Mouse (Mus musculus): ENCODE results near the gene Golm1.
"Not testable (repeated sequence)": the region's sequence is repeated elsewhere in the genome, so short reads cannot be mapped to it uniquely, and the experiment has no call there.

Golm1 gene

DNA sequence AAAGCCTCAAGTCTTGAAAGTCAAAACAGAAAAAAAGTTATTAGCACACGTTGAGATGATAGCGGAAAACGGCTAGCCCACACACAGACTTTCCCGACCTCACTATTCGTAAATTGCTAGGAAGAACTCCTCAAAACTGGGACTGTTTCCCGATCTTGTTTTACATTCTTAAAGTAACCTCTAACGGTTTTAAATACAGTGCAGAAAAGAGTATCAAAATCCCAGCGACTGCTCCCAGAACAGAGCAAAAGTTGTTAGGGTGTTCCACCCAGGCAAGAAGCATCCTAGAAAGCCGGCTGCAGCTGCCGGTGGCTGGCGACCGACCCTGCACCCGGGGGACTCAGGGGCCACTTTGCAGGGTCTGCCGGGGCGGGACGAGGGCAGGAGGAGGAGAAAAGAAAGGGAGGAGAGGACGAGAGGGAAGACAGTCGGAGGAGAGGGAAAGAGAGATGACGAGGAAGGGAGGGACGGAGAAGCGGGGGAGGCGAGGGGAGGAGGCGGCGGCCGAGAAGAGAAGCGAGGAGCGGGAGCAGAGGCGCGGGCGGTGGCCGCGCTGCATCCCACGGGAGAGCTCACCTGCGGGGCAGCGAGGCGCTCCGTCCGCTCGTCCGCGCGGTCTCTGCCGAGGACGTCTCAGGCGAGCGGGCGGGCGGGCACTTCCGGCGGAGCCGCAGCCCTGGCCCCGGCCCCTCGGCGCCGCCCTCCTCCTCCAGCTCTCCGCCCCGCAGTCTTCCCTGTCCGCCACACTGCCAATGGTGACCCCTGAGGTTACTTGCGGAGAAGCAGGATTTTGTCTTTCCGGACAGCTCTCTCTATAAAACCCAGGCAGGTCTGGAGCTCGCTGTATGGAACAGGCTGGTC is at the start of gene Golm1:
TSS of gene Golm1 (minus strand) at position 661 of the 861 bp plus-strand sequence.
- DNase-seq, result peak; percentile 79 to 81

- not testable (repeated sequence) for DNase-seq
These were observed 46.5 kb upstream of the Golm1 start for GRCm38 (mm10) chr13:59722089-59722488.

- DNase-seq, result no peak
These were observed 43.9 kb upstream of the Golm1 start for GRCm38 (mm10) chr13:59719475-59719874.

DNA sequence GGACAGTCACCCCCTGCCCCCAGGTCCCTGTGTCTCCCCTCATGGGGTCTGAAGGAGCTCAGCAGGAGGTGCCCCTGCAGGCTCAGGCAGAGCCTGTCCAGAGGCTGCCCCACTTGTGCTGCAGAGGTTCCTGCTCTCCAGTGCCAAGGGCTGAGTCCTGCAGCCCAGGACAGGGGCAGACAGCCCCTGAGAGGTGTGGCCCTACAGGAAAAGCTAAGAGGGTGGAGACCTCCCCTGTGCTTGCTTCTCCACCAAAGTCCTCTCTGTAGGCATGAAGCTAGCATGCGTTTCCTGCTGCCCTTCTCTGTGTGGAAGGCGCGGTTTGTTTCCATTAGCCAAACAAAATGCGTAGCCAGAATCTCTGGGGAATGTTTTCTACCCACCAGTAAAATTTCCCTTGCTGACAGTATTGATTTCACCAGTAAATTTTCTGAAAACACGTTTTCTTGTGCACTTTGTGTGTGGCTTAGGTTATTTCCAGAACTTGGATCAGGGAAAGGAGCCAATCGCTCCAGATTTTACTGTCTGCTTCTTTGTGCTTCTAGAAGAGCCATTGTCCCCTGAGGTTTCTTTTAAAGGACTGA is 43.3 kb upstream of the Golm1 start:
- DNase-seq, result not testable (repeated sequence)

DNA sequence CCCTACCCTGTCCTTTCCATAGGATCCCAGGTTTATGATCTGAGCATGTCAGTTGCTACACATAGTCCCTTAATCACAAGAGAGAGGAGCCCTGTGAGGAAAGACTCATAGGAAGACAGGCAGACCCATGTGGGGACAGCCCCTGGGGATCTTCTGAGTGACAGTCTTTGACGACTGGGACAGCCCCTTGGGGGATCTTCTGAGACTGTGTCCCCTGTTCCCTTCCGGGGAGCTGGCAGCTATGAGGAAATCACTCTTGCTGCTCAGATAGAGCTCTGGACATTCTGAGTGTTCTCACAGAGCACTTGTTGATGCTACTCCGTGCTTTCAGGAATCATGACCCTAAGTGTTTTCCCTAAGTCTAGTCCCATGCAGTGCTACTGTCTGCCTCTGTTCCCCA is 38.1 kb upstream of the Golm1 start:
- DNase-seq, result no peak

DNA sequence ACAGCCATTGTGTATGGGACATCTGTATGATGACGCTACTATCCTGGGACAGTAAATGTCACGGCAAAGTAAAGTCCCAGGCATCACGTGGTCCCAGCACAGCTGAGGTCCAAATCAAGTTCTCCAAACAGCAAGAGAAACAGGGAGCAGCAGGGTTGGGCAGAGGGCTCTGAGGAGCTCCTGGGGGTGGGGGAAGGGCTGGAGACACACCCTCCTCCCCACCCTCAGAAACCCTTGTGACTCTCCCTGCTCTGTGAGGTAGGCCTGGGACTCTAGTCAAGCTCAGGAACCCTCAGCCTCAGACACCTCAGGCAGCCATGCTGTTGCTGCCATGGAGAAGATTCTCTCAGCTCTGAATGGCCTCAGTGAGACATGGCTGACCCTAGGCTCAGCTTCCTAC is 36.4 kb upstream of the Golm1 start, which contains the start of gene Spata31d1b:
TSS of gene Spata31d1b (plus strand) at position 301 of the 400 bp plus-strand sequence.
- not testable (repeated sequence) for DNase-seq

- DNase-seq, result no peak
These were observed 34.6 kb upstream of the Golm1 start, which contains the start of gene Spata31d1a for GRCm38 (mm10) chr13:59710230-59710629. Spata31d1a (minus strand) TSS chr13:59710330.

DNA sequence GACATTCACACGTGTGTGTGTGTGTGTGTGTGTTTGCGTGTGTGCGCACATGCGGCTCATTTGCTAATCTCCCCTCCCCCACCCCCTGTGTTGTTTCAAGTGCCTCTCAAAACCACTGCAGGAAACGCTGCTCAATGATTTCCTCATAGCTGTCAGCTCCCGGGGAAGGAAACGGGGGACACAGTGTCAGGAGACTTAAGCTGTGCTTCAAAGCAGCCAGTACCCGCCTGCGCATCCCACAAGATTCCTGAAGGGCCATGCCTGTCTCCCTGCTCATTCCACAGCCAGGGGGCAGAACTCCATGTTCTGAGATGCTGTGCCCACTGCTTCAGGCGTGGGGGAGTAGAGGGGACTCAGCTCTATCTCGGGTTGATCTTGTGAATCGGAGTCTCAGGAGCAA is 29.0 kb upstream of the Golm1 start:
- DNase-seq, result no peak

GRCm38 (mm10) chr13:59703514-59703913 is 27.9 kb upstream of the Golm1 start:
- no peak for DNase-seq

DNA sequence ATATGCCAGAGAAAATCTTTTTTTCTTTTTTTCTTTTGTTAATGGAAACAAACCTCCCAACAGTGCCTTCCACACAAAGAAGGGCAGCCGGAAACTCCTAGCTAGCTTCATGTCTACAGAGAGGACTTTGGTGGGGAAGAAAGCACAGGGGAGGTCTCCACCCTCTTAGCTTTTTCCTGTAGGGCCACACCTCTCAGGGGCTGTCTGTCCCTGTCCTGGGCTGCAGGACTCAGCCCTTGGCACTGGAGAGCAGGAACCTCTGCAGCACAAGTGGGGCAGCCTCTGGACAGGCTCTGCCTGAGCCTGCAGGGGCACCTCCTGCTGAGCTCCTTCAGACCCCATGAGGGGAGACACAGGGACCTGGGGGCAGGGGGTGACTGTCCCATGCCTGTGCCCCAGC is 24.5 kb upstream of the Golm1 start:
- DNase-seq, result not testable (repeated sequence)

- no peak for DNase-seq
These were observed 23.5 kb upstream of the Golm1 start for GRCm38 (mm10) chr13:59699131-59699530.

- no peak for DNase-seq
These were observed 20.2 kb upstream of the Golm1 start for GRCm38 (mm10) chr13:59695781-59696180.

DNA sequence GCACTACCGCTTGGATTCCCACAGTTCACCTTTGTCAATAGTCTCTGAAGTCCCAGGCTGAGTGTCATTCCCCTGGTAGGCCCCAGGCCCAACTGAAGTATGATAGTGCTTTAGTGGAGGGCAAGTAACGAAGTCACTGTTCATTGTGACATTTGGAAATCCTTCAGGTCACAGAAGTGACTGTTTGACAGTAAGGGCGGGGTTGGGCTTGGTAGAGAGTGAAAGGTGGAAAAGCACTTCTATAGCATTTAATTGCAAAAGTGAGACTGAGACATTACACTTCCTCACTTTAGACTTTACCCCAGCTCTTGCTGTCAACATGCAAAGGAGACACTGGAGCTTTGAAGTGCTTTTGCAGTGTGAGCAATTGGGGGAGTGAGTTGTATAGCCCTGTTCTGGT is 18.4 kb upstream of the Golm1 start, which contains the start of gene 4921517D22Rik:
TSS of gene 4921517D22Rik (minus strand) at position 101 of the 400 bp plus-strand sequence.
- DNase-seq, result no peak

GRCm38 (mm10) chr13:59691478-59691877 is 15.9 kb upstream of the Golm1 start:
- no peak for DNase-seq

DNA sequence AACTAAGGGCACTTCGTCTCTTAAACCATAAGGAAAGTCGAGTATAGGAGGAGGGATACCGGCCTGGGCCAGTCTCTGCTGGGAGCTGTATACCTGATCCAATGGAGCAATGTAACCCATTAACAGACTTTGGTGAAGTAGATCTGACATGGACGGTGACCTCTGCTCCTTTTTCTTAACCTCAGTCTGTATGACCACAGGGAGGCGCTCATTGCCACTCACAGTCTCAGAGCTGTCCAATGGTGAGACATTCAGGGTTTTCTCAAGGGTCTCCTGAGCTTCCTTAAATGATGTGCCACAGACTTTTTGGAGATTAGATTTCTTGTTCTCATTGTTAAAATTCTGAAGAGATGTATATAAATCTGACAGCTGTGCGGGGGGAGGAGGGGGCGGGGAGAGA is 15.0 kb upstream of the Golm1 start:
- DNase-seq, result no peak

- no peak for DNase-seq
These were observed 14.2 kb upstream of the Golm1 start for GRCm38 (mm10) chr13:59689843-59690242.

DNA sequence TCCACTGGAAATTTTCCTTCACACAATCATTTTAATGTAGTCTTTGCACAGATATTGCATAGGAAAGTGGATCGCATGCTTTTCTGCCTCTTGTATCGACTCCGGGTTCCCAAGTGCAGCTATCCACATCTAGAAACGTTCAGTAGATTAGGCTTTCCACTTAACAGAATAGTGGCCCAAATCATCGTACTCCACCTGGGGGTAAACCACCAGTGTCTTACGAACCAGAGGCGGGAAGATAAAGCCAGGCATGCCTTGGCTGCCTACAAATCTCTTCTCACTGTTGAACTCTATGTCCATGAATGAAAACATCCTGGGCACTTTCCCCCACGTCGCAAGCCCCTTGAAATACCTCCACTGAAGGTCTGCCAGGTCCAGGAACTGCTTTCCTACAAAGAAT is 13.7 kb upstream of the Golm1 start:
- DNase-seq, result no peak

- peak; percentile 62 to 68 for DNase-seq
These were observed 12.7 kb upstream of the Golm1 start for GRCm38 (mm10) chr13:59688338-59688770.

- no peak for DNase-seq
These were observed 9.6 kb upstream of the Golm1 start for GRCm38 (mm10) chr13:59685236-59685635.

GRCm38 (mm10) chr13:59682629-59683028 is 7.0 kb upstream of the Golm1 start:
- DNase-seq, result no peak

GRCm38 (mm10) chr13:59679908-59680307 is 4.3 kb upstream of the Golm1 start:
- DNase-seq, result no peak

GRCm38 (mm10) chr13:59679306-59679705 is 3.7 kb upstream of the Golm1 start:
- DNase-seq, result no peak

DNA sequence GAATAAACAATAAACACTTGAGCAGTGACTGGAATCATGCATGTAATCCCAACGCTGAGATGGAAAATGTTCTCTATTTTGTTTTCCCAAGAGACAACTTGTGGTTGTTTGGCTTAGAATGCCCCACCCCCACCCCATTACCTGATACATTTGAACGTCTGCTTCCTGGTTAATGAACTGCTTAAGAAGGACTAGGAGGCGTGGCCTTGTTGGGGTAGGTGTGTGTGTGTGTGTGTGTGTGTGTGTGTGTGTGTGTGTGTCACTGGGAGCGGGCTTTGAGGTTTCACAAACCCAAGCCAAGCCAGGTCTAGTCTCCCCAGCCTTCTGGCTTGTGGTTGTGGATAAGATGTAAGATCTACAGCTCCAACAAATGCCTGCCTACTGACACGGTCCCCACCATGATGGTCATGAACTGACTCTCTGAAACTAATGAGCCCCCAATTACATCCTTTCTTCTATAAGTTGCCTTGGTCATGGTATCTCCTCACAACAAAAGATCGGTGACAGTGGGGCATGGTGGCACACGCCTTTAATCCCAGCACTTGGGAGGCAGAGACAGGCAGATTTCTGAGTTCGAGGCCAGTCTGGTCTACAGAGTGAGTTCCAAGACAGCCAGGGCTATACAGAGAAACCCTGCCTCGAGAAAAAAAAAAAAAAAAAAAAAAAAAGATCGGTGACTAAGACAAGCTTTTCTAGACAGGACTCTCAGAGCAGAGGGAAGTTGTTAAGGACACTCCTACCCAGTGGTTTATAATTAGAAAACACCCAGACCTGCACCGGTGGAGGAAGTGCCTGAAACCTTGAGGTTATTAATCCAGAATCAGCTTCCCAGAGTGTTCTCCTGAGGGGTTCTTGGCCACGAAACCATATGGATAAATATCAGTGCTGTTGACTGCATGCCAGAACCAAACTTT is 962 bp upstream of the Golm1 start:
- DNase-seq, result peak in 1 of 2 experiments; percentile 35
